Mouse (Mus musculus) megakaryocyte, embryonic 14.5 days (primary cell): Measurements from ENCODE around the gene Trpv6.

Experiments
- FLI1 ChIP-seq: IDR thresholded peaks from 2 replicates; pipeline ENCODE4 v1.6.1; 2012; ENCODE audit warnings: low read length, inconsistent platforms, mixed read lengths
- GATA1 ChIP-seq: IDR thresholded peaks from 3 replicates; pipeline ENCODE4 v1.6.1; 2012; ENCODE audit warnings: mixed read lengths, low read length, inconsistent platforms, borderline replicate concordance

- TF ChIP-seq GATA1, result no peak
- no peak for TF ChIP-seq FLI1
These were observed 59.6 kb downstream of the Trpv6 start for GRCm38 (mm10) chr6:41576526-41577097.
